Mouse (Mus musculus) left cerebral cortex, adult 11 months (tissue): ENCODE data around the gene Ttyh2.

Source experiments
- DNase-seq: peaks from one replicate; pipeline ENCODE4 v3.0.0; 2022; ENCODE audit warnings: low spot score

Gene Ttyh2

GRCm38 (mm10) chr11:114682321-114682900 is 7.2 kb downstream of the Ttyh2 start:
- no peak for DNase-seq

DNA sequence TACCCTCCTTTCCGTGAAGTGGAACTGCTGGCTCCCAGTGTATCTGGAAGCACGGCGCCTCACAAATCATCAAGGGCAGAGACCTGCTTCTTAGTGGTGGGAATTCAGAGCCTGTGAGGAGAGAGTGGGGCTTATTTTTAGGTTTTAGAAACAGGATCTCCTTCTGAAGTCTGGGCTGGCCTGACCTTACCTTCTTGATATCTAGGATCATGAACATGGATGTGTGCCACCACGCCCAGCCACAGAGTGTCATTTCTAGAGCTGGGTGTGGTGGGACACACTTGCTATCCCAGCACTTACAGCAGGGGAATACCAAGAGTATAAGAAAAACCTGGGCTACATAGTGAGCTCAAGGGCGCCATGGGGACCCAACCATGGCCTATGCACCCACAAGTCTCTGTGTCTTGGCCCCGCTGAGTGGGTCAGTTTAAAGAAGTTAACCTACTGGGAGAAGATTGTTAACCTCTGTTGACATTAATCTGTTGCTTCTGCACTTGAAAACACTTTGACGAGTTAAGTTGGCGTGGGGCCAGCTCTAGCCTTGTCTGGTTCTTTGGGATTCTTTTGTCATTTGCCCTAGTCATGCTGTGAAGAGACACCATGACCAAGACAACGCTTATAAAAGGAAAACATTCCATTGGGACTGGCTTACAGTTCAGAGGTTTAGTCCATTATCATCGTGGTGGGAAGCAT is 7.9 kb downstream of the Ttyh2 start:
- DNase-seq = no peak

- no peak for DNase-seq
These were observed 8.7 kb downstream of the Ttyh2 start for GRCm38 (mm10) chr11:114683722-114684621.

DNA sequence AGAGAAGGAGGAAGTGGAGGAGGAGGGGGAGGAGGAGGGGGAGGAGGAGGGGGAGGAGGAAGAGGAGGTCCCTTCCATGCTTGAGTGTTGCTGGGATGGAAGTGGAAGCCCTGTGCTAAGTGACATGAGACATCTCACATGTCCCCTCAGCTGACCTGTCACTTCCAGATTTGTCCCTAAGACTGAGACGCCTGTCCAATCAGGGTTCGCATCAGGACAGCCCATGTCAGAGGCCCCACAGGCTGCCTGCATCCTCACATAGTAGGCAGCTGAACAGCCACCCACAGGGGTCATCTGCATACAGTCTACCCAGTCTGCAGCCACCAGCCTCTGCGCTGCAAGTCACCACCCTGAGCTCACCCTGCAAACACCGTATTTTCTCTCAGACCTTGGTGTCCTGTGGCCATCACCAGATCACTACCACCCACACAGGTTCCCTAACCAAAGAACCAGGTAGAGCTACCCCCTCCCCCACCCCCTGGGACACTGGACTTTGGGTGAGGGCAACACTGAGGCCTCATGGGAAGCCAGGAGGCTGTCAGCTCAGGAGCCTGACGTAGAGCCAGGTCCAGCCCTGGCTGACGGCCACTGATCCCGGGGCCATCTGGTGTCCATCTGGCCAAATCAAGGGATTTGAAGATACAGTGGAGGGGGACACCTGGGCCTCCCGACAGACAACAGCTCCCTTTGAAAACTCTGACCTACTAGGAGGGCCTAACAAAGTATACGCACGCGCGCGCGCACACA is 9.6 kb downstream of the Ttyh2 start:
- DNase-seq = no peak

- DNase-seq = no peak
These were observed 10.4 kb downstream of the Ttyh2 start for GRCm38 (mm10) chr11:114685526-114686040.

- DNase-seq = no peak
These were observed 11.2 kb downstream of the Ttyh2 start for GRCm38 (mm10) chr11:114686221-114686959.

DNA sequence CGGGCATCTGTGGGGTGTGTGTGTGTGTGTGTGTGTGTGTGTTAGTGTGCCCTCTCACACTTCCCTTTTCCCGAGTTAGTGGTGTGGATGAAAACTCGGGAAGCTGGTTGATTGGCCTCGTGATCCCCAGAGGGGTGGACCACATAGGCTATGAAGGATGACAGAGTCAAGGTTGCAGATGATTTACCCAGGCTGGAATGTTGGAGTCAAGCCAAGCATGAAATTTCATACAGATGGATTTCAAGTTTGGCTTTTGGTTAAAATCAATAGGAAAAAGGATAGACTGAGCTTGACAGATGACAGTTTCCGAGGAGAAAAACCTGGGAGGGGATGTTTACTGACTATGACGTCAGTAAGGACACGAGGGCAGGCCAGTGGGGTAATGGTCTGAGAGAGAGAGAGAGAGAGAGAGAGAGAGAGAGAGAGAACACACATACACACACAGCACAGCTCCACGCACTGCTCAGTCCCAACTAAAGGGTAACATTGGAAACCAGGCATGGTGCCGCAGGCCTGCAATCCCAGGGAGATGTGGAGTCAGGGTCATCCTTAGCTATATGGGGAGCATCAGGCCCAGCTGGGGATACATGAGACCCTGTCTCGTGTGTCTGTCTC is 12.4 kb downstream of the Ttyh2 start:
- DNase-seq = no peak

GRCm38 (mm10) chr11:114688729-114689128 is 13.5 kb downstream of the Ttyh2 start:
- no peak for DNase-seq

GRCm38 (mm10) chr11:114690192-114690591 is 15.0 kb downstream of the Ttyh2 start:
- no peak for DNase-seq

GRCm38 (mm10) chr11:114691454-114692182 is 16.4 kb downstream of the Ttyh2 start:
- DNase-seq = no peak

- DNase-seq = no peak
These were observed 17.4 kb downstream of the Ttyh2 start for GRCm38 (mm10) chr11:114692601-114693000.

DNA sequence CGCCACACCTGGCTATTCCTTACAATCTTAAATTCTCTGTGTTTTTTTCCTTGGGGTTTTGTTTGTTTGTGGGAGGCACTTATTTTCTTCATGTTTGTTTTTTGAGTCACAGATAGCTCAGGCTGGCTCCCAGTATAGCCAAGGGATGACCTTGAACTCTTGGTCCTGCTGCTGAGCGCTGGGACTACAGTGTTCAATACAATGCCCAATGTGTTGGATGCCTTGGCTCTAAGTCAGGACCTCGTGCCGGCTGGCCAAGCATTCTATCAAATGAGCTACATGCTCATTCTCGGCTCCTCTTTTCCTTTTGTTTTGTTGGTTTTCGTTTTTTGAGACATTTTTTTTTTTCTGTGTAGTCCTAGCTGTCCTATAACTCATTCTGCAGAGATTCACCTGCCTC is 18.2 kb downstream of the Ttyh2 start:
- no peak for DNase-seq

GRCm38 (mm10) chr11:114694451-114694850 is 19.2 kb downstream of the Ttyh2 start:
- DNase-seq = no peak

DNA sequence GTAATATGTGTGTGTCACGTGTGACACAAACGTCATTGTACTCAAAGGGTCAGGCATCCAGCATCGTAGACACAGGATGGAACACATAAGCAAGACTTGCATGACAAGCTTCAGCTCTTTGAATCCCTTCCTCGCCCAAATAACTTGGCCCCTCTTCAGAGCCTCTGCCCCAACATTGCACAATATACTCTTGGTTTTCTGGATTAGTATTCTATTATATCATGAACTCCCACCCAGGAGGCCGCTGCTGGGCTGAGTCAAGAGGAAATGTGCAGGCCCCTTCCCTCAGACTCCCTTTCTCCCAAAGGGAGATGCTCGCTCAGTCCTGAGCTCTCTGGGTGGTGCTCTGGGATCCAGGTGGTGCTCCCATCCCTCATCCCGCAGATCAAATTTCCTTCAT is 23.3 kb downstream of the Ttyh2 start:
- DNase-seq = no peak

DNA sequence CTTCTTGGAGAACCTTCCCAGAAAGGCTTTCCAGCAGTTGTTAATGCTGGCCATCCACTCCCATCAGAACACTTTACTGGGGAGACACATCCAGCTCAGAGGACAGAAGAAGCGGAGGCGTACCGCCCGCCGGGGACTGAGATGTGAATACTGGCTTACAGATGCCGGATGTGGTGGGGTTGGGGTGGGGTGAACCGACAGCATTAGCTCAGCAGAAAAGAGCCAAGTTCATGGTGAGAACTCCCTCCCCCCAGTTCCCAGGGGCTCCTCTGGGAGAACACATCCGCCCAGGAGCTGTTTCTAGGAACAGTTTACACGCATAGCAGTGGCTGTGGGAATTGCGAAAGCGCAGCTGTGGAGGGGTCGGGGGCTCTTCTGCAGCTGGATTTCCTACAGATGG is 24.3 kb downstream of the Ttyh2 start:
- DNase-seq = no peak

- DNase-seq = no peak
These were observed 27.2 kb downstream of the Ttyh2 start for GRCm38 (mm10) chr11:114702311-114702995.

- DNase-seq = no peak
These were observed 27.7 kb downstream of the Ttyh2 start for GRCm38 (mm10) chr11:114702996-114703361.

- DNase-seq = peak; percentile 76
These were observed 29.1 kb downstream of the Ttyh2 start for GRCm38 (mm10) chr11:114704071-114704913.

GRCm38 (mm10) chr11:114706358-114706757 is 31.1 kb downstream of the Ttyh2 start:
- DNase-seq = no peak
